Mouse (Mus musculus) MEL (cell line): ENCODE data around the gene March5. TPM values are rescaled to one million over a fixed set of nuclear protein-coding genes. Genes with fewer than 3 reads are reported as not detected.

Source experiments
- DNase-seq: peaks from one replicate; pipeline ENCODE4 v3.0.0; 2011; ENCODE audit warnings: low read depth, low spot score
- H3K27ac ChIP-seq: 2 replicates; pipeline ENCODE4 v1.5.1; 2012; ENCODE audit warnings: low read depth, mild to moderate bottlenecking, control low read depth, low read length, moderate library complexity; ENCODE audit not compliant: control insufficient read depth
- H3K27me3 ChIP-seq, 2 experiments: fragments of 150-350 bp in 1 of 2; sonication (generic) in 1 of 2; 2 replicates each; pipeline ENCODE4 v1.6.1; 2012; ENCODE audit warnings: low read length in 2 of 2, mild to moderate bottlenecking in 2 of 2, improper control_type of control experiment in 1 of 2, moderate library complexity in 1 of 2; ENCODE audit not compliant: insufficient read depth in 2 of 2, control insufficient read depth in 1 of 2
- H3K36me3 ChIP-seq, 2 experiments: 2 replicates each; pipeline ENCODE4 v1.6.1; 2012 to 2014; ENCODE audit warnings: low read length in 2 of 2, improper control_type of control experiment in 1 of 2, inconsistent platforms in 1 of 2, mild to moderate bottlenecking in 1 of 2; ENCODE audit not compliant: insufficient read depth in 2 of 2, control insufficient read depth in 1 of 2
- H3K4me1 ChIP-seq, 2 experiments: fragments of 150-350 bp in 1 of 2; sonication (generic) in 1 of 2; 2 replicates each; pipeline ENCODE4 v1.6.1; 2012; ENCODE audit warnings: low read length in 2 of 2, improper control_type of control experiment in 1 of 2, mild to moderate bottlenecking in 1 of 2; ENCODE audit not compliant: insufficient read depth in 2 of 2, control insufficient read depth in 1 of 2
- H3K4me3 ChIP-seq, 2 experiments: fragments of 150-350 bp in 1 of 2; sonication (generic) in 1 of 2; 2 replicates each; pipeline ENCODE4 v1.5.1; 2012; ENCODE audit warnings: low read depth in 2 of 2, low read length in 2 of 2, mild to moderate bottlenecking in 2 of 2, moderate library complexity in 2 of 2, control low read depth in 1 of 2, improper control_type of control experiment in 1 of 2; ENCODE audit not compliant: control insufficient read depth in 1 of 2, insufficient read depth in 1 of 2
- H3K79me2 ChIP-seq: 2 replicates; pipeline ENCODE4 v1.6.1; 2012; ENCODE audit warnings: mild to moderate bottlenecking, low read length, moderate library complexity; ENCODE audit not compliant: control insufficient read depth, poor library complexity, insufficient read depth
- H3K9ac ChIP-seq: 2 replicates; pipeline ENCODE4 v1.6.1; 2012; ENCODE audit warnings: low read depth, mild to moderate bottlenecking, control low read depth, low read length, moderate library complexity; ENCODE audit not compliant: control insufficient read depth, poor library complexity, severe bottlenecking
- H3K9me3 ChIP-seq: fragments of 150-350 bp; sonication (generic); replicated peaks from 2 replicates; pipeline ENCODE4 v1.6.1; 2012; ENCODE audit warnings: mild to moderate bottlenecking, low read length, improper control_type of control experiment, moderate library complexity; ENCODE audit not compliant: insufficient read depth
- BHLHE40 ChIP-seq: IDR thresholded peaks from 2 replicates; pipeline ENCODE4 v1.6.1; 2012; ENCODE audit warnings: low read depth, mild to moderate bottlenecking, inconsistent platforms, low read length, improper control_type of control experiment, borderline replicate concordance
- CHD2 ChIP-seq: IDR thresholded peaks from 2 replicates; pipeline ENCODE4 v1.6.1; 2011; ENCODE audit warnings: low read length, improper control_type of control experiment
- CTCF ChIP-seq, 3 experiments: IDR thresholded peaks in 2 of 3; conservative IDR thresholded peaks in 1 of 3; 2 replicates each; pipeline ENCODE4 v1.5.1; 2011 to 2012; ENCODE audit warnings: low read length in 3 of 3, low read depth in 2 of 3, mild to moderate bottlenecking in 2 of 3, improper control_type of control experiment in 1 of 3, inconsistent platforms in 1 of 3, mixed read lengths in 1 of 3, moderate library complexity in 1 of 3; ENCODE audit not compliant: control insufficient read depth in 1 of 3, insufficient read depth in 1 of 3, poor library complexity in 1 of 3, severe bottlenecking in 1 of 3
- E2F4 ChIP-seq: IDR thresholded peaks from 2 replicates; pipeline ENCODE4 v1.6.1; 2011; ENCODE audit warnings: low read depth, low read length, improper control_type of control experiment, borderline replicate concordance
- GATA1 ChIP-seq: IDR thresholded peaks from 2 replicates; pipeline ENCODE4 v1.6.1; 2011; ENCODE audit warnings: low read depth, low read length, improper control_type of control experiment
- JUND ChIP-seq: IDR thresholded peaks from 2 replicates; pipeline ENCODE4 v1.6.1; 2011; ENCODE audit warnings: low read depth, mild to moderate bottlenecking, improper control_type of control experiment, low read length
- KAT2A ChIP-seq: conservative IDR thresholded peaks from 2 replicates; pipeline ENCODE4 v1.6.1; 2012; ENCODE audit warnings: low read depth, low read length, improper control_type of control experiment, inconsistent platforms
- MAX ChIP-seq: IDR thresholded peaks from 2 replicates; pipeline ENCODE4 v1.6.1; 2011; ENCODE audit warnings: low read length, improper control_type of control experiment
- MAZ ChIP-seq: IDR thresholded peaks from 2 replicates; pipeline ENCODE4 v1.6.1; 2012; ENCODE audit warnings: low read depth, mild to moderate bottlenecking, inconsistent platforms, low read length, improper control_type of control experiment
- MEF2A ChIP-seq: IDR thresholded peaks from 2 replicates; pipeline ENCODE4 v1.6.1; 2014; ENCODE audit warnings: low read depth, mild to moderate bottlenecking, inconsistent platforms, low read length, improper control_type of control experiment; ENCODE audit not compliant: poor library complexity, insufficient replicate concordance, severe bottlenecking; ENCODE audit errors: extremely low read depth
- MYC ChIP-seq: IDR thresholded peaks from 2 replicates; pipeline ENCODE4 v1.6.1; 2011; ENCODE audit warnings: low read depth, mild to moderate bottlenecking, low read length, improper control_type of control experiment, moderate library complexity
- NELFE ChIP-seq: IDR thresholded peaks from 2 replicates; pipeline ENCODE4 v1.6.1; 2011; ENCODE audit warnings: low read depth, low read length, improper control_type of control experiment
- NRF1 ChIP-seq: IDR thresholded peaks from 2 replicates; pipeline ENCODE4 v1.6.1; 2014; ENCODE audit warnings: low read depth, mild to moderate bottlenecking, inconsistent platforms, low read length, improper control_type of control experiment, moderate library complexity; ENCODE audit not compliant: poor library complexity, insufficient read depth, severe bottlenecking
- POLR2A ChIP-seq, 2 experiments: IDR thresholded peaks; 2 replicates each; pipeline ENCODE4 v1.6.1; 2011 to 2012; ENCODE audit warnings: low read length in 2 of 2, mild to moderate bottlenecking in 2 of 2, control low read depth in 1 of 2, improper control_type of control experiment in 1 of 2, low read depth in 1 of 2, moderate library complexity in 1 of 2; ENCODE audit not compliant: control insufficient read depth in 1 of 2, insufficient read depth in 1 of 2, poor library complexity in 1 of 2
- POLR2AphosphoS5 ChIP-seq: IDR thresholded peaks from 2 replicates; pipeline ENCODE4 v1.6.1; 2012; ENCODE audit warnings: low read depth, borderline replicate concordance, mild to moderate bottlenecking, inconsistent platforms, low read length, moderate library complexity, mixed read lengths
- RAD21 ChIP-seq: IDR thresholded peaks from 2 replicates; pipeline ENCODE4 v1.6.1; 2011; ENCODE audit warnings: mild to moderate bottlenecking, low read depth, low read length, improper control_type of control experiment
- SIN3A ChIP-seq: IDR thresholded peaks from 2 replicates; pipeline ENCODE4 v1.6.1; 2012; ENCODE audit warnings: low read length, improper control_type of control experiment, inconsistent platforms
- SMC3 ChIP-seq: IDR thresholded peaks from 2 replicates; pipeline ENCODE4 v1.6.1; 2011; ENCODE audit warnings: low read depth, low read length, improper control_type of control experiment
- TAL1 ChIP-seq: IDR thresholded peaks from 2 replicates; pipeline ENCODE4 v1.6.1; 2012; ENCODE audit warnings: mild to moderate bottlenecking, inconsistent platforms, low read length, moderate library complexity, mixed read lengths
- USF2 ChIP-seq, 2 experiments: IDR thresholded peaks; 2 replicates each; pipeline ENCODE4 v1.6.1; 2011 to 2012; ENCODE audit warnings: improper control_type of control experiment in 2 of 2, low read length in 2 of 2, borderline replicate concordance in 1 of 2, inconsistent platforms in 1 of 2, low read depth in 1 of 2, mild to moderate bottlenecking in 1 of 2; ENCODE audit not compliant: insufficient read depth in 1 of 2
- polyA plus RNA-seq, 2 experiments: library from polyadenylated mRNA; stranded (reverse) in 1 of 2; unstranded in 1 of 2; fragments of >175 nt in 1 of 2; fragments of >200 nt in 1 of 2; gene quantifications; 2 replicates each; pipeline versions ENCODE4 v1.2.1 to v1.2.4; 2012; ENCODE audit warnings: low replicate concordance in 2 of 2, low read depth in 1 of 2; ENCODE audit not compliant: insufficient read length in 2 of 2, insufficient read depth in 1 of 2, missing spikeins in 1 of 2
- total RNA-seq: library from RNA; depleted of rRNA; stranded (reverse); fragments of 300-350 nt; gene quantifications from 2 replicates; pipeline ENCODE4 v1.2.3, GENCODE M21; 2012

March5 gene
- total and polyA plus RNA-seq, 3 experiments = 68.5 to 83.5 TPM; not detected in 1

GRCm38 (mm10) chr19:37172566-37173130 lies 34.7 kb upstream of the March5 start:
- peaks cover 0 to 2% of the 10 kb centered on the region in 2 experiments; a peak in 1 of 4 replicates for H3K36me3 ChIP-seq
- peak; percentile 44 for DNase-seq
- no peak overlapping the region for H3K9ac ChIP-seq
- no peaks in the 10 kb centered on the region; the same call in 1 of the 2 replicates for H3K79me2 ChIP-seq
- no peaks in the 10 kb centered on the region for H3K9me3 ChIP-seq
- peaks cover 0 to 6% of the 10 kb centered on the region in 2 experiments; a peak in 2 of 4 replicates for H3K4me1 ChIP-seq
- H3K4me3 ChIP-seq = no peak overlapping the region
- H3K27me3 ChIP-seq = no peaks in the 10 kb centered on the region
- H3K27ac ChIP-seq = no peak overlapping the region
- TF ChIP-seq BHLHE40 (no peak), POLR2AphosphoS5 (no peak), CHD2 (no peak), CTCF (IDR thresholded peaks at IDR 0.05 in 2 of 3, conservative IDR thresholded peaks at IDR 0.05 in 1 of 3; ENCODE audit: control insufficient read depth in 1 of 3, insufficient read depth in 1 of 3, low read depth in 2 of 3, low read length in 3 of 3, poor library complexity in 1 of 3, severe bottlenecking in 1 of 3) (no peak), MAZ (no peak), E2F4 (no peak), NRF1 (no peak), SMC3 (no peak), MYC (no peak), NELFE (no peak), SIN3A (no peak; the same call in 1 of the 2 replicates), JUND (no peak), USF2 (IDR thresholded peaks at IDR 0.05; ENCODE audit: borderline replicate concordance in 1 of 2, insufficient read depth in 1 of 2, low read depth in 1 of 2, low read length in 2 of 2) (no peak), TAL1 (no peak), POLR2A (IDR thresholded peaks at IDR 0.05; ENCODE audit: control insufficient read depth in 1 of 2, insufficient read depth in 1 of 2, low read depth in 1 of 2, low read length in 2 of 2, poor library complexity in 1 of 2) (no peak), MEF2A (no peak), GATA1 (no peak), KAT2A (no peak), MAX (no peak), RAD21 (no peak)
